Mouse (Mus musculus) left cerebral cortex, adult 2 months (tissue): ENCODE measurements around the gene Kbtbd13. TPM values are rescaled to one million over a fixed set of nuclear protein-coding genes. Genes with fewer than 3 reads are reported as not detected.
A peak's percentile ranks its signal among the peaks of the same experiment; 100 is the strongest.
"Not testable (repeated sequence)": the region's sequence is repeated elsewhere in the genome, so short reads cannot be mapped to it uniquely, and the experiment has no call there.

Experiments used
- DNase-seq, 2 experiments: peaks; one replicate each; pipeline ENCODE4 v3.0.0; 2021 to 2022; ENCODE audit warnings: low spot score in 2 of 2, mixed read lengths in 1 of 2; ENCODE audit errors: extremely low spot score in 1 of 2
- H3K27ac ChIP-seq: fragments of 200-600 bp; 2 replicates; pipeline ENCODE4 v1.8.1; 2022
- H3K4me3 ChIP-seq: fragments of 200-600 bp; 2 replicates; pipeline ENCODE4 v1.8.1; 2022
- CTCF ChIP-seq: fragments of 200-600 bp; IDR thresholded peaks from 2 replicates; pipeline ENCODE4 v1.8.1; 2022; ENCODE audit warnings: antibody characterized with exemption, mild to moderate bottlenecking, moderate library complexity
- intact Hi-C: fragments of 180-260 bp; cut with DNase I; formaldehyde crosslinking; loops from one replicate; pipeline ENCODE4 v1.15.1; 2025
- total RNA-seq, 2 experiments: library from RNA; stranded (reverse); gene quantifications; 2 replicates each; pipeline ENCODE4 v1.2.3; 2021

Gene Kbtbd13
- total RNA-seq, 2 experiments from 2014 or later = 0.14 to 0.25 TPM

GRCm38 (mm10) chr9:65371756-65372155 lies 19.7 kb downstream of the Kbtbd13 start:
- intact Hi-C loops = loop anchor here (1.0 kb wide), 1 partner anchor 61 kb away; no protein-coding TSS in a partner anchor
- DNase-seq = no peak
- no peak for TF ChIP-seq CTCF
- Histone ChIP-seq H3K27ac (no peak overlapping the region), H3K4me3 (no peak overlapping the region)

- intact Hi-C loops = no loop called here
- Histone ChIP-seq H3K4me3 (no peak overlapping the region), H3K27ac (no peak overlapping the region)
- DNase-seq = no peak
- no peak for TF ChIP-seq CTCF
Observed at GRCm38 (mm10) chr9:65365721-65366120, 25.7 kb downstream of the Kbtbd13 start.

- Histone ChIP-seq H3K4me3 (no peak overlapping the region), H3K27ac (no peak overlapping the region)
- intact Hi-C loops = no loop called here
- no peak for DNase-seq
- no peak for TF ChIP-seq CTCF
Observed at GRCm38 (mm10) chr9:65363684-65364083, 27.8 kb downstream of the Kbtbd13 start.

GRCm38 (mm10) chr9:65360641-65361448 lies 30.6 kb downstream of the Kbtbd13 start, which contains the start of gene Ubap1l:
TSS of gene Ubap1l (plus strand) at chr9:65361041.
- TF ChIP-seq CTCF = no peak
- intact Hi-C loops = no loop called here
- Histone ChIP-seq H3K27ac (no peak within 1 kb of the TSS), H3K4me3 (no peak within 1 kb of the TSS)
- no peak for DNase-seq

- DNase-seq = no peak
- Histone ChIP-seq H3K27ac (no peak overlapping the region), H3K4me3 (no peak overlapping the region)
- intact Hi-C loops = no loop called here
- TF ChIP-seq CTCF = no peak
Observed at GRCm38 (mm10) chr9:65358956-65359480, 32.4 kb downstream of the Kbtbd13 start.

- TF ChIP-seq CTCF = no peak
- Histone ChIP-seq H3K27ac (no peak overlapping the region), H3K4me3 (no peak overlapping the region)
- intact Hi-C loops = no loop called here
- no peak for DNase-seq
Observed at GRCm38 (mm10) chr9:65356971-65357370, 34.5 kb downstream of the Kbtbd13 start.

- intact Hi-C loops = no loop called here
Observed at GRCm38 (mm10) chr9:65356561-65356960, 34.9 kb downstream of the Kbtbd13 start.

GRCm38 (mm10) chr9:65353251-65353650 lies 38.2 kb downstream of the Kbtbd13 start:
- no peak for DNase-seq
- Histone ChIP-seq H3K4me3 (no peak overlapping the region), H3K27ac (no peak overlapping the region)
- no peak for TF ChIP-seq CTCF
- intact Hi-C loops = no loop called here

More at GRCm38 (mm10) chr9:65356561-65356960, 34.9 kb downstream of the Kbtbd13 start:
- DNase-seq = no peak
- Histone ChIP-seq H3K27ac (no peak overlapping the region), H3K4me3 (no peak overlapping the region)
- TF ChIP-seq CTCF = no peak

- H3K27ac ChIP-seq = peak overlapping the region; percentile 79
- H3K4me3 ChIP-seq = peak overlapping the region; percentile 85
- no peak for TF ChIP-seq CTCF
- DNase-seq = no peak
- intact Hi-C loops = no loop called here
Observed at GRCm38 (mm10) chr9:65347112-65347850, 44.2 kb downstream of the Kbtbd13 start.

- Histone ChIP-seq H3K27ac (peak overlapping the region; percentile 79), H3K4me3 (peak overlapping the region; percentile 85)
- intact Hi-C loops = no loop called here
- peak; percentile 47 to 52 for DNase-seq
- TF ChIP-seq CTCF = no peak
Observed at GRCm38 (mm10) chr9:65346476-65347111, 44.9 kb downstream of the Kbtbd13 start.

- TF ChIP-seq CTCF = no peak
- intact Hi-C loops = no loop called here
- peak; percentile 94 to 97 for DNase-seq
- Histone ChIP-seq H3K27ac (peak within 1 kb of the TSS; percentile 93), H3K4me3 (peak within 1 kb of the TSS; percentile 85)
Observed at GRCm38 (mm10) chr9:65345854-65346475, 45.5 kb downstream of the Kbtbd13 start, which contains the start of gene Pdcd7. TSS of gene Pdcd7 (plus strand) at chr9:65346104.

- Histone ChIP-seq H3K27ac (peak overlapping the region; percentile 93), H3K4me3 (peak overlapping the region; percentile 85)
- DNase-seq, intact Hi-C loops: not testable (repeated sequence)
Observed at GRCm38 (mm10) chr9:65345439-65345838, 46.0 kb downstream of the Kbtbd13 start.
